ENCODE assay signal across 11 mouse cellular contexts in genomic region chr6:72678631-72679030, GRCm38 (mm10).
DNase-seq lines count a peak whose midpoint lies in the region; ATAC-seq and TF ChIP-seq lines count a peak whose summit lies in the region.
"Had no signal": no experiment of that assay in that cellular context is flagged by ENCODE, and none has a peak within 500 bp of the region (broad histone marks: within the 10 kb centered on the region; RNA-seq: fewer than 3 reads in every experiment).

No protein-coding gene starts in this region.

- WGBS in intestine, embryonic 15.5 days, result 32% methylated on average over 9 of the region's 9 CpGs
- WGBS in limb, embryonic 14.5 days, result 10% methylated on average over 9 of the region's 9 CpGs
- WGBS in hindbrain, embryonic 16.5 days, result 38% methylated on average over 9 of the region's 9 CpGs
- 65% methylated on average over 9 of the region's 9 CpGs for WGBS in liver, postnatal 0 days (ENCODE audit: insufficient replicate concordance)

- TF ChIP-seq CTCF in E14TG2a.4 (conservative IDR thresholded peaks at IDR 0.05; ENCODE audit: low read length), result no peak
- TF ChIP-seq CTCF in liver, postnatal 0 days (IDR thresholded peaks at IDR 0.05; ENCODE audit: low read depth), result no peak

- TF ChIP-seq EP300 in liver, postnatal 0 days (IDR thresholded peaks at IDR 0.05; ENCODE audit: low read depth), result no peak

- peaks cover 12% of the 10 kb centered on the region for H3K36me3 ChIP-seq in E14TG2a.4 (ENCODE audit: insufficient read depth, low read length)
- no peaks in the 10 kb centered on the region for H3K36me3 ChIP-seq in intestine, embryonic 15.5 days
- no peaks in the 10 kb centered on the region for H3K36me3 ChIP-seq in limb, embryonic 14.5 days (ENCODE audit: control insufficient read depth, insufficient read depth, low read length)
- no peaks in the 10 kb centered on the region for H3K36me3 ChIP-seq in hindbrain, embryonic 16.5 days (ENCODE audit: control insufficient read depth, insufficient read depth, low read length)
- H3K36me3 ChIP-seq in liver, postnatal 0 days (replicated peaks; ENCODE audit: insufficient read depth, low read length), result no peaks in the 10 kb centered on the region

- peaks cover 79% of the 10 kb centered on the region for H3K4me1 ChIP-seq in E14TG2a.4 (replicated peaks; ENCODE audit: low read depth, low read length)
- peaks cover 55% of the 10 kb centered on the region for H3K4me1 ChIP-seq in intestine, embryonic 15.5 days (replicated peaks)
- H3K4me1 ChIP-seq in limb, embryonic 14.5 days (ENCODE audit: control insufficient read depth, insufficient read depth, low read length), result peaks cover 65% of the 10 kb centered on the region
- H3K4me1 ChIP-seq in hindbrain, embryonic 16.5 days (ENCODE audit: control insufficient read depth, insufficient read depth, low read depth, low read length), result peaks cover 13% of the 10 kb centered on the region; the same call in 1 of the 2 replicates
- H3K4me1 ChIP-seq in liver, postnatal 0 days (ENCODE audit: insufficient read depth), result no peaks in the 10 kb centered on the region

- TF ChIP-seq POLR2A in limb, embryonic 14.5 days (IDR thresholded peaks at IDR 0.05; ENCODE audit: borderline replicate concordance, extremely low read depth, insufficient read depth, insufficient read length), result no peak

- no peak overlapping the region for H3K4me2 ChIP-seq in intestine, embryonic 15.5 days (replicated peaks)
- H3K4me2 ChIP-seq in limb, embryonic 14.5 days (replicated peaks; ENCODE audit: low read depth, low read length, severe bottlenecking), result peak overlapping the region; percentile 19
- no peak overlapping the region for H3K4me2 ChIP-seq in hindbrain, embryonic 16.5 days (ENCODE audit: low read length)
- H3K4me2 ChIP-seq in liver, postnatal 0 days (ENCODE audit: low read depth, low read length), result no peak overlapping the region

- H3K4me3 ChIP-seq in E14TG2a.4 (replicated peaks; ENCODE audit: low read length), result peak overlapping the region; percentile 66
- no peak overlapping the region for H3K4me3 ChIP-seq in intestine, embryonic 15.5 days (replicated peaks)
- no peak overlapping the region for H3K4me3 ChIP-seq in limb, embryonic 14.5 days (replicated peaks; ENCODE audit: low read length)
- H3K4me3 ChIP-seq in hindbrain, embryonic 16.5 days (ENCODE audit: low read length), result no peak overlapping the region
- H3K4me3 ChIP-seq in liver, postnatal 0 days (ENCODE audit: low read depth, low read length), result no peak overlapping the region

- no peaks in the 10 kb centered on the region for H3K9me3 ChIP-seq in E14TG2a.4 (ENCODE audit: low read length)
- no peaks in the 10 kb centered on the region for H3K9me3 ChIP-seq in intestine, embryonic 15.5 days
- no peaks in the 10 kb centered on the region for H3K9me3 ChIP-seq in limb, embryonic 14.5 days (ENCODE audit: control insufficient read depth, low read length)
- H3K9me3 ChIP-seq in hindbrain, embryonic 16.5 days (ENCODE audit: control insufficient read depth, low read length), result no peaks in the 10 kb centered on the region
- H3K9me3 ChIP-seq in liver, postnatal 0 days (ENCODE audit: low read length), result no peaks in the 10 kb centered on the region

- no peak overlapping the region for H3K9ac ChIP-seq in intestine, embryonic 15.5 days
- no peak overlapping the region for H3K9ac ChIP-seq in limb, embryonic 14.5 days (ENCODE audit: low read depth, low read length, severe bottlenecking)
- H3K9ac ChIP-seq in hindbrain, embryonic 16.5 days (ENCODE audit: low read depth, low read length), result no peak overlapping the region
- H3K9ac ChIP-seq in liver, postnatal 0 days (replicated peaks), result no peak overlapping the region
- H3K9ac ChIP-seq: liver, embryonic 14.5 days had no signal

- H3K27me3 ChIP-seq in E14TG2a.4 (ENCODE audit: insufficient read depth, low read length), result no peaks in the 10 kb centered on the region
- no peaks in the 10 kb centered on the region for H3K27me3 ChIP-seq in intestine, embryonic 15.5 days (replicated peaks)
- H3K27me3 ChIP-seq in limb, embryonic 14.5 days (ENCODE audit: control insufficient read depth, insufficient read depth, low read length), result no peaks in the 10 kb centered on the region
- no peaks in the 10 kb centered on the region for H3K27me3 ChIP-seq in hindbrain, embryonic 16.5 days (replicated peaks; ENCODE audit: control insufficient read depth, insufficient read depth, low read length)
- no peaks in the 10 kb centered on the region for H3K27me3 ChIP-seq in liver, postnatal 0 days (ENCODE audit: insufficient read depth, low read length)

- DNase-seq in gastrocnemius, postnatal 10 days, result peak; percentile 40
- DNase-seq in gastrocnemius, adult 18-20 months (ENCODE audit: low spot score), result no peak
- no peak for DNase-seq in limb, embryonic 14.5 days (ENCODE audit: low spot score)
- DNase-seq in liver, postnatal 0 days, result no peak
- DNase-seq: adrenal gland, postnatal 25 days; thymus, postnatal 36 days had no signal

- peak overlapping the region; percentile 93; the same call in 1 of the 2 replicates for H3K27ac ChIP-seq in intestine, embryonic 15.5 days
- H3K27ac ChIP-seq in limb, embryonic 14.5 days (replicated peaks; ENCODE audit: low read depth, low read length), result peak overlapping the region; percentile 88
- H3K27ac ChIP-seq in hindbrain, embryonic 16.5 days (ENCODE audit: low read depth, low read length), result no peak overlapping the region
- no peak overlapping the region for H3K27ac ChIP-seq in liver, postnatal 0 days (ENCODE audit: low read depth)
- H3K27ac ChIP-seq: liver, embryonic 14.5 days had no signal

- no peak for ATAC-seq in intestine, embryonic 15.5 days
- no peak; the same call in 1 of the 2 replicates for ATAC-seq in limb, embryonic 14.5 days (ENCODE audit: low FRiP score, low read depth)
- no peak for ATAC-seq in cerebellum, adult (ENCODE audit: insufficient number of reproducible peaks, low FRiP score, low TSS enrichment)
- ATAC-seq in hindbrain, embryonic 16.5 days, result no peak
- ATAC-seq in liver, postnatal 0 days, result no peak

Comparison
In these comparisons a context has a peak if more than half of its experiments do, and no peak if none do; other contexts are left out.
1. H3K27ac ChIP-seq: peak in intestine, embryonic 15.5 days (single experiment) and limb, embryonic 14.5 days (single experiment); none in hindbrain, embryonic 16.5 days (single experiment) and liver, postnatal 0 days (single experiment).